Mouse (Mus musculus): Measurements from ENCODE around the gene Tnfrsf14.

Tnfrsf14 gene

DNA sequence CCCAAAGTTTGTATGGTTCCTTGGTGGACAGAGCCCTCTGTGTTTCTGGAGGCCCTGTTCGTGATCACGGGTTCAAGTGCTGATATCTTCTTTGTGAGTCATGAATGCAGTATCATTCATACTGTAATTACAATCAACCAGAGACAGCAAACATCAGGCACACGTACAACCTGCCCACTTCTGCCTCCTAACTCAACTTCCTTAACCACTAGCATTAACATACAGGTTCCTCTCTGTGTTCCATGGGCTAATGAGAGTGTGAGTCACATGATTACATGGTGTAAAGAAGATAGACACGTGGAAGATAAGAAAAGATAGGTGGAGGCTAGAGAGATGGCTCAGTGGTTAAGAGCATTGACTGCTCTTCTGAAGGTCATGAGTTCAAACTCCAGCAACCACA lies 11.7 kb downstream of the Tnfrsf14 start:
- no peak for DNase-seq (ENCODE audit: low spot score in 2 of 2)

DNA sequence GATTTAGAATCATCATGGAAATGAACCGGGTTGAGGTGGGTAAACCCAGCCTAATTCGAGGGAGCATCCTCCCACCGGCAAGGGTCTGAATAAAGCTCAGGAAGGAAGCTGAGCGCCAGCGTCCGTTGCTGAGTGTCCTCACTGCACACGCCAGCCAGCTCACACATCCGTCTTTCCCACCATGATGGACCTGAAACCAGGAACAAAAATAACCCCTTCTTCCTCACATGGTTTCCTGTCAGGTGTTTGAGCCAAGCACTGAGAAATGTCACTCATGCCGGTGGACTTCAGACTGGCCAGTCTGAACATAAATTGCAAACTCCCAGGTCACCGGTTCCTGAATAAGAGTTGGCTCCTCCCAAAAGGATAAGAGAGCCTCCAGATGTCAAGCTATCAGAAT lies 13.1 kb downstream of the Tnfrsf14 start:
- no peak for DNase-seq (ENCODE audit: low spot score in 2 of 2)

DNA sequence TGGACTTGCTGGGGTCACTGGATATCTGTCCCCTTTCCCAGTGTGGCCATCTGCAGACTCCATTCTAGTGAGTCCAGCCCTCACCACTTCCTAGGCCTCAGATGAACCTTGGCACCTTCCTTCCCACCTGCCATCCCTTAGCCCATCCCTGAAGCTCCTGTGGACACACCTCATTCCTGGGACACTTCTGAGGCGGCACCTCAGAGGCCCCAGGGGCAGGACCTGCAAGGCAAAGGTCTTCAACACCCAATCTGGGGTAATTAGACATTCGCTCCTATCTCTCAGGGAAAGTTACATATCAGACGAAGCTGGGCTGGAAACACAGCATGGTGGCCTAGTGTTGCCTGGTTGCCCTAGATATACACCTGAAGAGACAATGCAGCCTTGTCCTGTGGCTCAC lies 13.7 kb downstream of the Tnfrsf14 start:
- DNase-seq (ENCODE audit: low spot score in 2 of 2) = no peak

DNA sequence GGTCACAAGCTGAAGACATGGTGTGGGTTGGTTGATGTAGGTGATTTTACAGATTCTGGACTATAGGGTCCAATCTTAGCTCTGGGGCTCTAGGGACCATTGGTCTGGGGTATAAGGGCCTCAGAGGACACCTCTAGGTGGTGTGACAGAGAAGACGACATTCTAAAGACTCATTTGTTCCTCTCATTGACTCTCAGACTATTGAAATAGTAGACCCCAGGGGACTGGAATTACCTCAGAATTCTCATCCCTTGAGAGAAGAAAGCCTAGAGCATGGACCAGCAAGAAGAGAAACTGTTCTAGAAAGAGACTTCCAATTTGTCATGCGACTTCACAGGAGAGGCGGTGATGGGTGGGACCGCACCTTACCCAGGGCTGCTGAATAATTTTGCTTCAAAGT lies 14.1 kb downstream of the Tnfrsf14 start:
- no peak for DNase-seq (ENCODE audit: low spot score in 2 of 2)

DNA sequence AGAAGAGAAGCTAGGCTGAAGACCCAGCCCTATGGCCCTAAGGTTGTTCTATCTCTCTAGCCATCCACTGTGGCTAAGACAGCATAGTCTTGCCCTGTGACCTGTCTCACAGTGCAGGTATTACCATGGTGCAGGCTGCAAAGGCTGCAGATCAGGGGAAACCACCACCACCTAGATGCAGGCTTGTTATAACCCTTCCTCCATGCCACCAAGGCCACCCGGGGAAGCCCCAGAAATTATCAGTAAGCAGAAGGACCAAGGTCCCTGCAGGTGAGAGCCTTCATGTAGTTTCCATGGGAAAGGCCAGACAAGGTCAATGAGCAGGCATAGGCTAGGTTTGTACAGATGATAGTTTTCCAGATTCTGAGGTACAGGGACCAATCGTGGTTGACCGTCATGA lies 14.5 kb downstream of the Tnfrsf14 start:
- no peak for DNase-seq (ENCODE audit: low spot score in 2 of 2)

DNA sequence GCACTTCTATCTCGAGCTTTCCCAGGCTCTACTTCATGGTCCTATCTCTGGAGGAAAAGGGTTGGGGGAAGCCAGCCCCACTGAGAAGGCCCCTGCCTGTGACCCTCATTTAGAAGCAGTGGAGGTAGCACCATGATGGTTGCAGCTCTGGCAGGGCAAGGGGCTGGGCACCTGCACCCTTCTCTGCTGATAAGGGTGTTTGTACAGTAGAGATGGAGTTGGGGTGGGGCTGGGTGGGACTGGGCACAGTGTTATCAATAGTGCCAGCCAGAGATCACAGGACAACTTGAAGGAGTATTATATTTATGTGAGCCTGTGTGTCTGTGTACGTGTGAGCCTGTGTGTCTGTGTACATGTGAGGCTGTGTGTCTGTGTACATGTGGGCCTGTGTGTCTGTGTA lies 16.7 kb downstream of the Tnfrsf14 start:
- no peak for DNase-seq (ENCODE audit: low spot score in 2 of 2)

DNA sequence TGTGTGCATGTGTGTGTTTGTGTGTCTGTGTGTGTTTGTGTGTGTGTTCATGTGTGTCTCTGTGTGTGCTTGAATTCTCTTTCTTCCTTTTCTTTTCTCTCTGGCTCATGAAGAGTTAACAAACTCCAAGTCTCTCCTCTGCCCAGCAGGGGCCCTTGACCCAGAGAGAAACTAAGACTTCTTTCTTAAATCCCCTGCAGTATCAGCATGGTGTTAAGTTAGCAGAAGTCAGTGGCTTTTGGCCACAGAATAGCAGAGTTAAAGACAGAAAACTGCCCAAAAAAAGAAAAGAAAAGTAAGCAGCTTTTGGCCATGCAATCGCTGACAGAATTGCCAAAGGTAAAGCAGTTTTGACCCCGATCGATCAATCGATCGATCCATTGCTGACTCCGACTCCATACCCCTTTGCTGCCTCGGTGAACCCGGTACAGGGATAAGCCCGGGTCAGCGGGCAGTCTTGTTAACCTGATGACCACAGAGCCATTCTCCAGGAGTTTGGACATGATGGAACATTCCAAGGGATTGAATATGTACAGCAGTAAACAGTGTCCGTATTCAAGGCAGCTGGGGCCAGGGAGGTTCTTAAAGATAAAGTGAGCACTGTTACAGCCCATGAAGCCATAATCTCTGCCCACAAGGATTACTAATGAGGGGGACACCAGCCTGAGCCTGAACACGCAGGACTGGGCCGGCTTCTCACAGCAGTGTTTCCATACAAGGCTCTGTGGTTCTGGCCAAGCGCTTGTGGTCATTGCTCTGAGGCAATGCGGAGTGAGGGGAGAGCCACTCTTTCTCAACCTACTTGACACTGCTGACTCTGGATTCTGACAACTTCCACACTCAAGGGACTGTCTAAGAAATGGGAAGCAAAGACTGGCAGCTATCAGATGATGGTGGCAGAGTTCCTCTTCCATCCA lies 17.5 kb downstream of the Tnfrsf14 start:
- peak; percentile 46 to 57 for DNase-seq (ENCODE audit: low spot score in 2 of 2)

DNA sequence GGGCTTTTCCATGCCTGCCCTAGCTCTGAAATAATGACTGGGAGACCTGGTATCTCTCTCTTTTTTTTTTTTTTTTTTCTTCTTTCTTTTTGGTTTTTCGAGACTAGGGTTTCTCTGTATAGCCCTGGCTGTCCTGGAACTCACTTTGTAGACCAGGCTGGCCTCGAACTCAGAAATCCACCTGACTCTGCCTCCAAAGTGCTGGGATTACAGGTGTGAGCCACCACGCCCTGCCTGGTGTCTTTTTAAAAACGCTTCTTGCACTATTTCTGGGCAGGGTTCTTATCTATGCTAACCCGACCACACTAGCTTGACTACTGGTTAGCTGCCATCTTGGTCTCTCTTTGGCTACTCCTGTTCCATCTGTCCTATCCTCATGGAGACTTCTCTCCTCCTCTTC lies 19.9 kb downstream of the Tnfrsf14 start:
- no peak for DNase-seq (ENCODE audit: low spot score in 2 of 2)

DNA sequence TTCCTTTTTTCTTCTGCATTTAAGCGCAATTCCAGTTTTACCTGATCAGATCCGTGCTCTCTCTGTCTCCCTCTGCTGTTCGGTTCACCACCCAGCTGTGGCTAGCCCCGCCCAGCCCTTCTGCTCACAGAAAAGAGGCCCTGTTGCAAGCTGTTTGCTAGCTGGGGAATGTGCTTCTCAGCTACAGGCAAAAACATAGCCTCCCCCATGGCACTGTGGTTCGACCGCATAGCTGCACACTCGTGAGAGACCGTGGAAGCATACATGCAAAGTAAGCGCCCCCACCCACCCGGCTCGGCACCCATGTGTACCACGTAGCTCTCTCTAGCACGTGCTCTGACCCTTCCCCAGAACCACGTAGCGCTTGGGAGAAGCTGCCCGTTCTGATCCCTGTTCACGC lies 20.5 kb downstream of the Tnfrsf14 start:
- DNase-seq (ENCODE audit: low spot score in 2 of 2) = peak; percentile 72 to 79

DNA sequence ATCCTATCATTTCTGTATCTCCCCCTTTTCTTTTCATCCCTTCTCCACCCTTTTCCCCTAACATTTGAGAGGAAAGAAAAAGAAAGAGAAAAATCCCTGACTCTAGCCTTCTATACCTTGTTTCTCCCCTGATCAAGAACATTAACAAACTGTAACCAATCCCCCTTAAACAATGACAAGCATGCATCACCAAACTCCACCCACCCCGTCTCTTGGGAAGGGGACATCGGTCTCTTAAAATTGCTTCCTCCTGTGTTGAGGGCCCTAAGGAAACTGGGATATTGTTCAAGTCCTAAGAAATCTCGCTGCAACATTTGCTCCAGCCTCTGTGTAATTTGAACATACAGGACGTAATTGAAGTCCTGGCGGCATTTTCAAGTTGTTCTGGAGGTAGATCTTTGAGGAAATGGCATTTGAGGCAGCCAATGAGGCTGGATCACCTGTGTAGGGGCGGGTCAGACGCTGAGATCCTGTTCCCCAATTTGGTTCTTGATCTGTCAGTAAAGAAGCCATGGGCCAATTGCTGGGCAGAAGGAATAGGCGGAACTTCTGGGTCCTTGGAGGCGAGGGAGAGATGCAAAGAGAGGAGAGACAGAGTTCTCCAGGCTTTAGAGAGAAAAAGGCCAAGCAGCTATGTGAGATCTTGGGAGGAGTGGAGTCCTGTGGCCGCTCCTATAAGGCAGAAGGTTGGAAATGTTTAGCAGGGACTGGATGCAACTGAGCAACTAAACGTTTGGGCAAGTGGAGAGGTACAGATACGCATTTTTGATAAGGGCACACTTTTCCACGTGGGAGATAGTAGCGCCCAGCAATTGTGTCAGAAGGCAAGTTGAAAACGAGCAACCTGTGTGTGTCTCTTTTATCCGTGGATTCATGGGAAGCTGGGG lies 23.9 kb downstream of the Tnfrsf14 start:
- peak; percentile 91 to 95 for DNase-seq (ENCODE audit: low spot score in 2 of 2)

DNA sequence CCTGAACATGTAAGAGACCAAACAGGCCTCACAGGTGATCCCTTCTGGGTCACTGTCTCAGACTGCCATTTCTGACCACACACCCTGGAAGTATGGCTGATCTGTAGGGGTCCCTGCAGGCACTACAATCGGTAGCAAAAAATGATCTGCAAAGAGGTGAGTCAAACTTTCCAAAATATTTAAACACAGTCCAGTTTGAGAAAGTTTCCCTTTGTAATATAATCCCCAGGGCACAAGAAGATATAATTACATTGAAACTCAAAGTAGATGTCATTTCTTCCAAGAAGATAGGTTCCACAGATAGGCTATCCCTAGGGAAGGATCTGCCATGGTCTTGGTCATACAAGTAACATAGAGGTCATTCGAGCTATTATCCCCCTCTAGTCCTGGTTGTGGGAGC lies 26.0 kb downstream of the Tnfrsf14 start:
- no peak for DNase-seq (ENCODE audit: low spot score in 2 of 2)

DNA sequence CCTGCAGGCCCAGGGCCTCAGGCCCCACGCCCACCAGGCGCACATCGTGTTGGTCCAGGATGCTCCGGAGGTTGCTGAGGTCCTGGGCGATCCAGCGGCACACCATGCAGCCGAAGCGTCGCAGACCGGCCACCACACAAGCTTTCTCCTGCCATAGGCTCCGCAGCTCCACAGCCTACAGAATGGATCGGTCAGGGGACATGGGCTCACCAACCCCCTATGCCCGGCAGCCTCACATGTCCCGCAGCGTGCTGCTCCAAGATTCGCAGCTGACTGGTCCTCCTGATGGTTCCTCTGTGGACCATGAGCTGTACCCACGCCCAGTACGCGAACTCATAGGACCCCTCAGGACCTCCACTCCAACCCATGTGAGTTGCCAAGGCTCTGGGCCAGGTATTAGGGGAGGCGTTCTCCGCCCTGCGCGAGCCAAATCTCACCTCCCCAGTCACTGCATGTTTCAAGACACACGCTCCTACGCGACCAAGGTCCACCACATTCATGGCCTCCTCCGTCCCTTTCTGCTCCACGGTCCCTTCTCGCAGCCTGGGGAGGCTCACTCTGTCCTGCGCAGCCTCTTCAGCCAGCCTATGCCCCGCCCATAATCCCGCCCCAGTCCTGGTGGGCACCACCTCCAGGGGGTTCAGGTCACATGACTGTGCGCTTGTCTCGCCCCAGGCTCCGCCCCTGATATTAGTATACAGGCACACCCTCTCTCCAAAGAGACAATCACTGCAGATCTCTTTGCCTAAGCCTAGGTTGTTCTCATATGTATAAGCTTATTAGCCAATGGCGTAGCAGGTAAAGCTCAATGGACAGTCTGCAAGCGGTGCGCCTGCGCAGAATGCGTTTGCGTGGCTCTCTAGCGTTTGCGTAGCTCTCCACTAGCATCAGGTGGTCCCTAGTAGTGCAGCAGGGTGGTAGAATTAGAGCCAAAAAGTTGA lies 29.6 kb downstream of the Tnfrsf14 start, which contains the start of gene Fam213b:
Gene Fam213b, minus strand, starts transcription at position 630 of the 941 bp plus-strand sequence.
- peak; percentile 83 to 91 for DNase-seq (ENCODE audit: low spot score in 2 of 2)

DNA sequence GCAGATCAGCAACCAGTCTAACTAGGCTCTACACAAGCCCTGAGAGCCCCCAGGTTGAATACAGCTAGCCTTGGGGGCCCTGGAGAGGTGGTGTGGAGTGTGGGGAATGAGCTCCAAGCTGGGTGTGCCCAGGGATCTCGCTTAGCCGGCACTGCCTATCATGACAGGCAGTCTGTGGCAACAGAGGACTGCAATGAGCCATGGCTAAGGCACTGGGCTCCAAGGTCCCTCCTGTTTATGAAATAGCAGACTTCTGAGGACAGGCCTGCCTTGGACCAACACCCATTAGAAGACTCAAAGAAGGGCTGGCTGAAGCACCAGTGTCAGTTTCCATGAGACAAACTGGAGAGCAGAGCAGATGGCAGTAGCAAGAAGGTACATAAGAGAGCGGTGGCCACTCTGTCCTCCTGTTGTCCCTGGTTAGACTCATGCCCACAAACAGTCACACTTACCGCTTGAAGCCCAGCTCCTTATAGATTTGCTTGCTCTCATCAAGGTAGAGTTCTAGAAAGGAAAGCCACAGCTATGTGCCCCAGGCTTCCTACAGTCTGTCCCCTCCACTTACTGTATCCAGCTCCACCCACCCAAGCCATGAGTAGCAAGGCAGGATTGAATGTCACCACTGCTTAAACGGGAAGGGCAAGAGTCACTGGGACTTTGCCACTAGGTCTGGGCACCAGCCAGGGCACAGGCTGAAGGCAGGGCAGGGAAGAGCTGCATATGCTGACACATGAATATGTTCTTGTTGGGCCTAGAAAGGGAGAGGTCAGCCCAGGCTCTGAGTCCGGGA lies 30.5 kb downstream of the Tnfrsf14 start:
- no peak for DNase-seq (ENCODE audit: low spot score in 2 of 2)

DNA sequence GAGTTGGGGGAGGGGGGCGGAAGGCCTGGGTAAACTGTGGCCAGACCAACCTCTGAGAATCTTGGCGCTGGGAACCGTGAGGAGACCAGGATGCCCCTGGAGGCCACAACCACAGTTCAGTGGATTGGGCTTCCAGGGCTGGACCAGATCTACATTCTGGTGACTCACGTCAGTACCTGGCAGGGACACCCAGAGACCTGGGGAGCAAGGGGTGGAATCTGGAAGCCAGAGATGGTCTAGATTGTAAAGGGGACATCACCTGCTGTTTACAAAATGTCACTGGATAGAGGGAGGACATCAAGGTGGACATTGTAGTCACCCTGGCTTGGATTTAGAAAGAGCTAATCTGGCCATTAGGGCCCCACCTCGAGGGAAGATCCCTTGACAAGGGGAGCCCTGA lies 32.8 kb downstream of the Tnfrsf14 start:
- no peak for DNase-seq (ENCODE audit: low spot score in 2 of 2)

DNA sequence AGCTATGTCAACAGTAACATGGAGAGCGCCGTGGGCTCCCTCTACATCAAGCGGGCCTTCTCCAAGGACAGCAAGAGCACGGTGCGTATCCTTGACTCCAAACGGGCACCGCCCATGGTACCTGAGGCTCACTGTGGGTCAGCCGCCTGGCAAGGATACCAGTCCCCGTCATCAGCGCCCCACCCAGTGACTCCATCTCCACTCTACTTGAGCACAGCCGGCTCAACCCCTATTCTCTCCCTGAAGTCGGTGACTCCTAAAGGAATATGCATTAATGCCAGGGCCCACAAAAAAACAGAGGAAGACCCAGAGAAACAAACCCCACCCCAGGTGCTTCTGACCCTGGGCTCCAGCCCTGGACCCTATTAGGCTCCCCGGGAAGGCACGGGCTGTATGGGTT lies 37.5 kb downstream of the Tnfrsf14 start:
- no peak for DNase-seq (ENCODE audit: low spot score in 2 of 2)

DNA sequence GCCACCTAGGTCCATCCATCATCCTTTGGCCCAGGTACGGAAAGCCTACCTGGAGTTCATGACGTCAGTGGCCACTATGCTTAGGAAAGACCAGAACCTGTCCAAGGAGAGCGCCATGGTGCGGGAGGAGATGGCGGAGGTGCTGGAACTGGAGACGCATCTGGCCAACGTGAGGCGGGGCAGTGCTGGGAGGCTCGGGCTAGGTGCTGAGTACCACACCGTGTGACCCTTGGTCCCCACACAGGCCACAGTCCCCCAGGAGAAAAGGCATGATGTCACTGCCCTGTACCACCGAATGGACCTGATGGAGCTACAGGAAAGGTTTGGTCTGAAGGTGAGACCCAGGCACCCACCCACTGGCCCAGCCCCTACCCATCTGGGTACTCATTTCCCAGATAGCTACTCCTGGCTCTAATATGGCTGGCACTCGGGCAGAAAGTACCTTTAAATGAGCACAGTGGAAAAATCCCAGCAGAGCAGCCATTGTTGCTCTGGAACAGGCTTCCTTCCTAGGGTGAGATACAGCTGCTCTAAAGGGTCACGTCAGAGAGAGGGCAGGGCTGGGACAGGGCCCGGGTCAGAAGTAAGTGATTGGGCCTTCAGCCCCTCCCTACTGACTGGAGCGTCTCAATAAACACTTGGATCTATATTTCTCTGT lies 40.6 kb downstream of the Tnfrsf14 start:
- DNase-seq (ENCODE audit: low spot score in 2 of 2) = no peak

DNA sequence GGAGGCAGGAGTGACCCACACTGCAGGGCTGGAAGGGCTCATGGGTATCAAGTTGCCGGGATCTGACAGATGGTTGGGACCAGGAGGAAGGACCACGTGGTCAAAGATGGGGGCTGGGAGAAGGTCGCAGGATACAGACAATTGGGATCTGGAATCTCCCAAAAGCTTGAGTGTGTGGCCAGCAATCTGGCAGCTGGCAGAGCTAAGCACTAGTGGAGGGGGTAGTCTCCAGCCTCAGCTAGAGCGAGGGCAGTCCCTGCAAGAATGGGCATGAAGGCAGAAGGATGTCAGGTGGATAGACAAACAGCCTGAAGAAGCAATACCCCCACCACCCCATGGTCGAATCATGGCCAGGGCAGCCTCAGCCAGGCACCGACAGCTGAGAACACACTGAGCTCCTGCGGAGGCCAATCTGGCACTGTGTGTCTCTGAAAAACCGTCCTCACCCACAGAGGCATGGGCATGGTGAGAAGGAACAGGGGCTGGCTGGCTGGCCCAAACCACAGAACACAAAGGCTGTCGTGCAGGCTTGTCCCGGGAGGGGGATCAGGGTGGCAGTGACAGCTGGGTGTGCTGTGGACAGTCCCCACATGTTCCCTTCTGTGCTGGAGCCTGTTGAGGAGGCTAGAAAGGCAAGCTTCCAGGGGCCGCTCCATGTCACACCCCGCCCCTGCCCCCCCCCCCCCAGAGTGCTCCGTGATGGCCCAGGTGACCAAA lies 41.3 kb downstream of the Tnfrsf14 start:
- DNase-seq (ENCODE audit: low spot score in 2 of 2) = no peak

DNA sequence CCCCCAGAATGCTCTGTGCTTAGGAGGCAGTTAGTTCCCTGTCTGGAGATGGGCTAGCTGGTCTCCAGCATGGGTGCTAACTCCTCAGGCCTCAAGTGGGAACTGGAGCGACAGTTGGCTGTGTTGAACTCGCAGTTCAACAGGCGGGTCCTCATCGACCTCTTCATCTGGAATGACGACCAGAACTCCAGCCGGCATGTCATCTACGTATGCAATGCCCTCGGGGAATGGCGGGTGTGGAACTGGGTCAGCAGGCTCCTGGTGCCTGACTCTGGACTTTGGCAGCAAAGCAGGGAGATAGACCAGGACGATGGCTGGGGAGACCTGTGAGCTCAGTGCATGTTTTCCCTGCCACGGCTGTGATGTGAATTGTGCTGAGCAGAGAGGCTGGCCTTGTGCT lies 42.9 kb downstream of the Tnfrsf14 start:
- no peak for DNase-seq (ENCODE audit: low spot score in 2 of 2)

DNA sequence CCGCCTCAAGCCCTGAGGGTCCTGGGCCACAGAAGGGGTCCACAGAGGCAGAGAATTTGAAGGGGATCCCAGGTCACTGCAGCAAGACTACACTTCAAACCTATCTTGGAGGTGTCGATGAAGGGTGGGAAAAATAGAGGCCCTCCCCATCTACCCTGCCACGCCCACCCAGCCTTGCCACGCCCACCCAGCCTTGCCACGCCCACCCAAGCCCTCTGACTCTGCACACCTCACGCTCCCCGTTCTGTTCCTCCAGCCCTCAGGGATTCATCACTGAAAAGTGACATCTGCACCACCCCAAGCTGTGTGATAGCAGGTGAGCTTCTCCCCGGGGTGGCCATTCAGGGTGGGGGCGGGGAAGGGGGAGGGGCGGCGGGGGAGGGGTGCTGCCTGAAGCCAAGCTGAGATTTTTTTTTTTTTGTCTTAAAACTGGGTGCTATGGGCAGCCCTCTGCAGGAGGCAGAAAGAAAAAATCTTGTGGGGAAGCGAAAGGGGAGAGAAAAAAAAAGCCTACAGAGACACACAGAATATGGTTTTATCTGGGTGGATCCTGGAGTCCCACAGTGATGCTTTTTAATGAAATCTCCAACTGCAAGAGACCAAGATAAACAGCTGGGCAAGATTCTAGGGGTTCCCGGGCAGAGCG lies 46.2 kb downstream of the Tnfrsf14 start:
- DNase-seq (ENCODE audit: low spot score in 2 of 2) = no peak
